Mouse (Mus musculus) ES-Bruce4 (cell line): ENCODE measurements around the gene Harbi1.

ENCODE experiments used
- EP300 ChIP-seq: IDR thresholded peaks from 2 replicates; pipeline ENCODE4 v1.6.1; 2011; ENCODE audit warnings: low read depth, low read length; ENCODE audit not compliant: insufficient read depth
- POLR2A ChIP-seq: IDR thresholded peaks from one replicate; pipeline ENCODE4 v1.8.1; 2011; ENCODE audit warnings: low read length; ENCODE audit not compliant: insufficient read depth

DNA sequence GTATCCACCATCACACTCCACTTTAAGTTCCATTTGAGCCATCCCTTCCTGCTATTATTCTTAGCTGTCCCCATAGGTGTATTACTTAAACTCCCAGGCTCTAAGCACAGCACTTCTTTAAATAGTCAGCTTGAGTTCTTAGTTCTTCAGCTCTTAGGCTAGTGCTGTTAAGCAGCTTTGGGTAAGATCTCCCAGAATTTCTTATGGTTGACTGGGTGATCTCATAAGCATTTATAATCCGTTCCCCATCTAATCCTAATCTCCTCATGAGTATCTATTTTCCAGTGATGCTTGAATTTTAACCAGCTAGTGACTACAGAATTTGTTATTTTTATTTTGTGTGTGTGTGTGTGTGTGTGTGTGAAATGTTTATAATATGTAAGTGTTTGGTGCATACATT lies 4.3 kb downstream of the Harbi1 start:
- TF ChIP-seq POLR2A (no peak), EP300 (no peak)
